Mouse (Mus musculus): ENCODE results near the gene St6galnac3. TPM values are rescaled to one million over a fixed set of nuclear protein-coding genes. Genes with fewer than 3 reads are reported as not detected.

Gene St6galnac3
- total and polyA plus RNA-seq, 3 experiments: 0.08 to 1.1 (median 0.38) TPM

- TF ChIP-seq SMC3 (IDR thresholded peaks at IDR 0.05; ENCODE audit: low read depth, low read length) (no peak), RCOR1 (conservative IDR thresholded peaks at IDR 0.05; ENCODE audit: low read depth, low read length) (no peak), SIN3A (IDR thresholded peaks at IDR 0.05; ENCODE audit: low read length) (no peak), MEF2A (IDR thresholded peaks at IDR 0.05; ENCODE audit: borderline replicate concordance, low read depth, low read length) (no peak), ZMIZ1 (IDR thresholded peaks at IDR 0.05; ENCODE audit: low read depth, low read length) (no peak), CTCF (conservative IDR thresholded peaks at IDR 0.05 in 1 of 2, IDR thresholded peaks at IDR 0.05 in 1 of 2; ENCODE audit: low read depth in 2 of 2, low read length in 2 of 2) (no peak), ZNF384 (IDR thresholded peaks at IDR 0.05; ENCODE audit: low read depth, low read length) (no peak), E2F4 (IDR thresholded peaks at IDR 0.05; ENCODE audit: insufficient replicate concordance, low read depth, low read length) (no peak), TBP (conservative IDR thresholded peaks at IDR 0.05; ENCODE audit: low read depth, low read length) (no peak), USF2 (conservative IDR thresholded peaks at IDR 0.05; ENCODE audit: low read depth, low read length) (no peak), IRF4 (IDR thresholded peaks at IDR 0.05; ENCODE audit: low read depth, low read length) (no peak), USF1 (IDR thresholded peaks at IDR 0.05; ENCODE audit: low read depth, low read length) (no peak), ELF1 (IDR thresholded peaks at IDR 0.05; ENCODE audit: low read depth, low read length) (no peak), ZC3H11A (IDR thresholded peaks at IDR 0.05; ENCODE audit: low read depth, low read length) (no peak), MAX (IDR thresholded peaks at IDR 0.05; ENCODE audit: low read length) (no peak)
- no peak overlapping the region for H3K4me3 ChIP-seq (replicated peaks in 1 of 3; ENCODE audit: low read depth in 2 of 3, low read length in 2 of 3, poor library complexity in 1 of 3)
- no peak overlapping the region for H3K4me2 ChIP-seq (ENCODE audit: insufficient read depth, low read depth, poor library complexity, severe bottlenecking)
- peaks cover 0 to 13% of the 10 kb centered on the region in 2 experiments; a peak in 2 of 4 replicates for H3K4me1 ChIP-seq (ENCODE audit: control insufficient read depth in 1 of 2, insufficient read depth in 2 of 2)
- dilution Hi-C loops (cut with MboI; ENCODE audit: extremely low pct_ligation_motif_present, extremely low pct_unique_long_range_greater_than_20kb, low sequenced_read_pairs): no loop called here
- H3K36me3 ChIP-seq (replicated peaks in 1 of 2; ENCODE audit: control insufficient read depth in 1 of 2, insufficient read depth in 1 of 2, low read length in 1 of 2): no peaks in the 10 kb centered on the region
- H3K79me2 ChIP-seq (replicated peaks; ENCODE audit: control insufficient read depth, extremely low read depth, insufficient read depth, poor library complexity, severe bottlenecking): no peaks in the 10 kb centered on the region
- no peak overlapping the region for H3K27ac ChIP-seq (ENCODE audit: insufficient read depth, low read depth)
- no peak for DNase-seq (ENCODE audit: extremely low read depth)
- H3K9ac ChIP-seq (ENCODE audit: insufficient read depth, low read depth): no peak overlapping the region
- no peaks in the 10 kb centered on the region for H3K27me3 ChIP-seq (replicated peaks)
- in situ Hi-C loops (cut with MboI; ENCODE audit: low pct_ligation_motif_present, low pct_unique_long_range_greater_than_20kb, low sequenced_read_pairs): no loop called here
- no peaks in the 10 kb centered on the region for H3K9me3 ChIP-seq (replicated peaks; ENCODE audit: low read length)
Measured at GRCm38 (mm10) chr3:153354988-153355297, 370.0 kb downstream of the St6galnac3 start.

DNA sequence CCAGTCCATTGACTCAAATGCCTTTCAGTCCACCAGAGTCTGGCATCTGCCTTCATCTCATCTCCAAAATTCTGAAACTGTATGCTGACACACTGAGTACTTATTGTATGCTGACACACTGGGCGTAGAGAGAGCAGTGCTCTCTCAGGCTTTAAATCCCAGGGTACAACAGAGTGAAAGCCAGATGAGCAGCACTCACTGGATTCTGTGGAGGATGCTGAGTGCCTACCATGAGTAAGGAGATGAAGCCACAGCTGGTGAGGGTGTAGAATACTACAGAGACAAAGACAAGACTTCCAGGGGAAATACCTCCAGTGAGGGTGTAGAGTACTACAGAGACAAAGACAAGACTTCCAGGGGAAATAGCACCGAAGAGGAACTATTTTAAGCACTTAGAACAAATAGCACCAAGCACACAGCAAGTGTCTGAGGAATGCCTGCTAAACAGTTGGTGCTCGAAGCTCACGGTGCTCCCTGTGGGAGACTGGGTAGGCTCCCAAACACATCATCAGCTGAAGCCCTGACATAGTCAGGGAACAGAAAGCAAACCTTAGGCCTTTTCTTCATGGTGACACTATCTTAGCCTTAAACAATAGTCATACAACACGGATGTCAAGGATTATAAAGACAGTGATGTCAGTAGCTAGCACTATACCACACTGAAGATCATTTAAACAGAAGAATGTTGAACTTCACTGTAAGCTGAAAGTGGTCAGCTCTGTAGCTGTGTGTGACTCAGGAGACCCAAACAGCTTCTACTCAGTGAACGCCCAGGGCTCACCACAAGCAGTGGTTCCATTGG, 370.6 kb downstream of the St6galnac3 start:
- no peak for TF ChIP-seq EP300 (IDR thresholded peaks at IDR 0.05; ENCODE audit: low read length)
- no peak for TF ChIP-seq ZC3H11A (IDR thresholded peaks at IDR 0.05; ENCODE audit: low read depth, low read length)
- TF ChIP-seq RAD21 (IDR thresholded peaks at IDR 0.05; ENCODE audit: low read depth, low read length): no peak
- TF ChIP-seq IRF4 (IDR thresholded peaks at IDR 0.05; ENCODE audit: low read depth, low read length): no peak
- TF ChIP-seq ELF1 (IDR thresholded peaks at IDR 0.05; ENCODE audit: low read depth, low read length): no peak
- no peak for TF ChIP-seq ZMIZ1 (IDR thresholded peaks at IDR 0.05; ENCODE audit: low read depth, low read length)
- no peak for TF ChIP-seq CHD1 (IDR thresholded peaks at IDR 0.05; ENCODE audit: low read depth, low read length)
- TF ChIP-seq CTCF (conservative IDR thresholded peaks at IDR 0.05 in 1 of 2, IDR thresholded peaks at IDR 0.05 in 1 of 2; ENCODE audit: low read depth in 2 of 2, low read length in 2 of 2): no peak
- TF ChIP-seq POLR2AphosphoS2 (IDR thresholded peaks at IDR 0.05; ENCODE audit: low read depth, low read length): no peak
- H3K4me3 ChIP-seq (replicated peaks in 1 of 3; ENCODE audit: low read depth in 2 of 3, low read length in 2 of 3, poor library complexity in 1 of 3): no peak overlapping the region
- in situ Hi-C loops (cut with MboI; ENCODE audit: low pct_ligation_motif_present, low pct_unique_long_range_greater_than_20kb, low sequenced_read_pairs): no loop called here
- no peak overlapping the region for H3K27ac ChIP-seq (ENCODE audit: insufficient read depth, low read depth)
- no peaks in the 10 kb centered on the region for H3K36me3 ChIP-seq (replicated peaks in 1 of 2; ENCODE audit: control insufficient read depth in 1 of 2, insufficient read depth in 1 of 2, low read length in 1 of 2)
- no peaks in the 10 kb centered on the region for H3K27me3 ChIP-seq (replicated peaks)
- H3K9ac ChIP-seq (ENCODE audit: insufficient read depth, low read depth): no peak overlapping the region
- dilution Hi-C loops (cut with MboI; ENCODE audit: extremely low pct_ligation_motif_present, extremely low pct_unique_long_range_greater_than_20kb, low sequenced_read_pairs): no loop called here
- peak; percentile 12 for DNase-seq (ENCODE audit: extremely low read depth)
- H3K4me2 ChIP-seq (ENCODE audit: insufficient read depth, low read depth, poor library complexity, severe bottlenecking): no peak overlapping the region
- no peaks in the 10 kb centered on the region for H3K9me3 ChIP-seq (replicated peaks; ENCODE audit: low read length)
- peaks cover 0 to 13% of the 10 kb centered on the region in 2 experiments; a peak in 2 of 4 replicates for H3K4me1 ChIP-seq (ENCODE audit: control insufficient read depth in 1 of 2, insufficient read depth in 2 of 2)
- H3K79me2 ChIP-seq (replicated peaks; ENCODE audit: control insufficient read depth, extremely low read depth, insufficient read depth, poor library complexity, severe bottlenecking): no peaks in the 10 kb centered on the region

Data from CH12.LX (cell line).